Mouse (Mus musculus): ENCODE results near the gene AA792892. TPM values are rescaled to one million over a fixed set of nuclear protein-coding genes. Genes with fewer than 3 reads are reported as not detected.

The AA792892 gene
- not detected in 2 replicates for polyA plus RNA-seq (2012; ENCODE audit: low replicate concordance)

GRCm38 (mm10) chr5:94339449-94339848 is at the start of gene AA792892:
TSS of gene AA792892 (plus strand) at chr5:94339749.

GRCm38 (mm10) chr5:94306696-94307095 is 32.9 kb upstream of the AA792892 start, which contains the start of gene A430089I19Rik:
TSS of gene A430089I19Rik (minus strand) at chr5:94306796.

GRCm38 (mm10) chr5:94314135-94314534 is 25.4 kb upstream of the AA792892 start, which contains the start of gene Gm6502:
TSS of gene Gm6502 (plus strand) at chr5:94314435.

Other genes starting within 250 kb of the AA792892 start
- not detected in 2 replicates for gene Gm3106, start 121.7 kb upstream of the AA792892 start, polyA plus RNA-seq (2012; ENCODE audit: low replicate concordance)
- gene A430089I19Rik, start 33.0 kb upstream of the AA792892 start, polyA plus RNA-seq (2012; ENCODE audit: low replicate concordance) = not detected in 2 replicates
- 0.11 TPM in 1 of 2 replicates, not detected in the other for gene Gm6502, start 25.3 kb upstream of the AA792892 start, polyA plus RNA-seq (2012; ENCODE audit: low replicate concordance)
- not detected in 2 replicates for gene Gm7682, start 106.0 kb downstream of the AA792892 start, polyA plus RNA-seq (2012; ENCODE audit: low replicate concordance)
- not detected in 2 replicates for gene Gm3139, start 186.5 kb downstream of the AA792892 start, polyA plus RNA-seq (2012; ENCODE audit: low replicate concordance)

Data from leukemia stem cell, adult 10-12 weeks (primary cell).